Mouse (Mus musculus) ovary, postnatal 36 days (tissue): ENCODE results near the gene Lgmn.

ENCODE experiments used
- DNase-seq: peaks from one replicate; pipeline ENCODE4 v3.0.0; 2022; ENCODE audit warnings: low spot score, mixed read lengths

The Lgmn gene

GRCm38 (mm10) chr12:102348447-102348846 is 91.2 kb downstream of the Lgmn start:
- no peak for DNase-seq

GRCm38 (mm10) chr12:102346507-102346906 is 93.1 kb downstream of the Lgmn start:
- DNase-seq: peak; percentile 26

GRCm38 (mm10) chr12:102345031-102345815 is 94.4 kb downstream of the Lgmn start:
- no peak for DNase-seq
